Mouse (Mus musculus) embryonic fibroblast, embryonic 13.5 days (primary cell): Measurements from ENCODE around the gene Actl7a.

Experiments
- CTCF ChIP-seq: IDR thresholded peaks from 2 replicates; pipeline ENCODE4 v1.5.1; 2011; ENCODE audit warnings: mild to moderate bottlenecking, control low read depth, low read length, moderate library complexity, borderline replicate concordance; ENCODE audit not compliant: insufficient read depth
- POLR2A ChIP-seq: IDR thresholded peaks from 2 replicates; pipeline ENCODE4 v1.6.1; 2011; ENCODE audit warnings: low read depth, mild to moderate bottlenecking, control low read depth, low read length, moderate library complexity

DNA sequence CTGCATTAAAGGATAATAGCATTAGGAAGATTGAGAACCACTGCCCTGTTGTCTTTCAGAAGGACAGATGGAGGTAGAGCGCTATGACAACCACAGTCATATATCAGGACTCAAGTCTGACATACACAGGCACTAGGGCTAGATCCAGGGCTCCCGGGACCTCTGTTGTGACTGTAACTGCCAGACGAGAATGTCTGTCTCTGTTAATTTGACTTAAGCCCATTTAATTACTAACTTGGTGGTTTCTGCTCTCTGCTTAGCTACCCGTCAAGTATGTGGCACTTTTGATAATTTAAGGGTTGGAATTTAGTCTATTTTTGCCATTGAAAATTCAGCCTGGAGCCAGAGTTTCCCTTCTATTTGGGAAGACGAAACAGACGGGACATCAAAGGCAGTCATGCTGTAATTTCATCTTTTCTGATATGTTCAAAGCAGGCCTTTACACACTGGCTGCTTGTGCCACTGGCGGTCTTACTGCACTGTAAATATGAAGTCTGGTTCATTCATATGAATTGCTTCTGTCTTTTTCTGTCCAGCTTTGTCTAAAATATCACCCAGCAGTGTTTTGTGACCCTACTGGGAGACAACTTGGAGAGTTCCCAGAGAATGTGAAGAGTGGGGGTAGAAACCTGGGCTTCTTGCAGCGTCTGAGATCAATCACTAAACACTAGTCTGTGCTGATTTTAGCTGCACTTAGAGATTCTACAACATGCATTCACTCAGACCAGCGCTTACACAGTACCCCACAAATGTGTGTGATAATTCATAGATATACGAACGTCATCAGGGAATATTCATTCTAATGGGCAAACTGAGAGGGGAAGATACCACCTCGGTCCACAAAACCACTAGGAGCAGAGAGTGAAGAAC is 24.4 kb upstream of the Actl7a start:
- TF ChIP-seq CTCF: no peak
- no peak for TF ChIP-seq POLR2A
